Mouse (Mus musculus) neural tube, embryonic 11.5 days (tissue): ENCODE results near the gene Srrd. TPM values are rescaled to one million over a fixed set of nuclear protein-coding genes. Genes with fewer than 3 reads are reported as not detected.

Experiments
- ATAC-seq: fragments of 200-750 bp; cut with Nextera tagmentation; 2 replicates; pipeline ENCODE4 v1.8.0; 2017; ENCODE audit warnings: moderate number of reproducible peaks, mild to moderate bottlenecking, moderate TSS enrichment, moderate library complexity; ENCODE audit not compliant: insufficient read depth, low FRiP score, low TSS enrichment
- DNase-seq: peaks from one replicate; pipeline ENCODE4 v3.0.0-alpha.2; 2015; ENCODE audit warnings: low spot score
- H3K27ac ChIP-seq: fragments of 300-500 bp; sonication (generic); 2 replicates; pipeline ENCODE4 v1.5.1; 2014; ENCODE audit warnings: low read depth, mild to moderate bottlenecking, low read length
- H3K27me3 ChIP-seq: fragments of 300-500 bp; sonication (generic); 2 replicates; pipeline ENCODE4 v1.6.1; 2014; ENCODE audit warnings: mild to moderate bottlenecking, low read length, mixed read lengths; ENCODE audit not compliant: control insufficient read depth, insufficient read depth
- H3K36me3 ChIP-seq: fragments of 300-500 bp; sonication (generic); 2 replicates; pipeline ENCODE4 v1.6.1; 2014; ENCODE audit warnings: mild to moderate bottlenecking, low read length, moderate library complexity, mixed read lengths; ENCODE audit not compliant: control insufficient read depth, insufficient read depth
- H3K4me1 ChIP-seq: fragments of 300-500 bp; sonication (generic); 2 replicates; pipeline ENCODE4 v1.6.1; 2014; ENCODE audit warnings: low read length, mixed read lengths; ENCODE audit not compliant: control insufficient read depth, insufficient read depth
- H3K4me2 ChIP-seq: fragments of 300-500 bp; sonication (generic); 2 replicates; pipeline ENCODE4 v1.6.1; 2014; ENCODE audit warnings: low read depth, mild to moderate bottlenecking, moderate library complexity
- H3K4me3 ChIP-seq: fragments of 300-500 bp; sonication (generic); 2 replicates; pipeline ENCODE4 v1.5.1; 2014; ENCODE audit warnings: low read depth, low read length
- H3K9ac ChIP-seq: fragments of 300-500 bp; sonication (generic); 2 replicates; pipeline ENCODE4 v1.6.1; 2014; ENCODE audit warnings: mild to moderate bottlenecking, low read length
- H3K9me3 ChIP-seq: fragments of 300-500 bp; sonication (generic); 2 replicates; pipeline ENCODE4 v1.6.1; 2016; ENCODE audit warnings: low read length; ENCODE audit not compliant: control insufficient read depth
- WGBS: fragments of 180-500 bp; shearing (Covaris S2); extraction: QIAGEN DNeasy Blood & Tissue Kit; methylation state at CpG from one replicate; pipeline ENCODE4 v1.1.7; 2014; 5-methylcytosine and 5-hydroxymethylcytosine counted together
- polyA plus RNA-seq: library from polyadenylated mRNA; unstranded; fragments of >200 nt; fragmentation: Nextera tagmentation; extraction: Ambion mirVana; gene quantifications from 2 replicates; pipeline ENCODE4 v1.2.1, GENCODE M21; 2014

The Srrd gene
- polyA plus RNA-seq, 1 experiment from 2014 or later: 64.4 TPM

GRCm38 (mm10) chr5:112367338-112367737, 24.5 kb upstream of the Srrd start:
- Histone ChIP-seq H3K36me3 (peaks cover 5% of the 10 kb centered on the region), H3K9me3 (no peaks in the 10 kb centered on the region), H3K4me1 (peaks cover 8% of the 10 kb centered on the region), H3K4me2 (no peak overlapping the region), H3K27ac (no peak overlapping the region), H3K9ac (no peak overlapping the region), H3K4me3 (no peak overlapping the region), H3K27me3 (no peaks in the 10 kb centered on the region)
- ATAC-seq: no peak
- WGBS: 90% methylated on average over 4 of the region's 4 CpGs
- DNase-seq: no peak

GRCm38 (mm10) chr5:112366879-112367278, 24.0 kb upstream of the Srrd start:
- WGBS: 93% methylated on average over 6 of the region's 6 CpGs
- no peak overlapping the region for H3K27ac ChIP-seq
- peaks cover 5% of the 10 kb centered on the region for H3K36me3 ChIP-seq
- ATAC-seq (no peak), DNase-seq (no peak)
- H3K4me2 ChIP-seq: no peak overlapping the region
- peaks cover 7% of the 10 kb centered on the region for H3K4me1 ChIP-seq
- H3K27me3 ChIP-seq: no peaks in the 10 kb centered on the region
- H3K4me3 ChIP-seq: no peak overlapping the region
- no peak overlapping the region for H3K9ac ChIP-seq
- no peaks in the 10 kb centered on the region for H3K9me3 ChIP-seq

GRCm38 (mm10) chr5:112364184-112364797, 21.5 kb upstream of the Srrd start:
- H3K9me3 ChIP-seq: no peaks in the 10 kb centered on the region
- WGBS: 63% methylated on average over 10 of the region's 10 CpGs
- no peak overlapping the region for H3K4me2 ChIP-seq
- H3K4me3 ChIP-seq: no peak overlapping the region
- no peak overlapping the region for H3K9ac ChIP-seq
- H3K36me3 ChIP-seq: no peaks in the 10 kb centered on the region; the same call in 1 of the 2 replicates
- no peaks in the 10 kb centered on the region for H3K27me3 ChIP-seq
- no peak for ATAC-seq
- no peak for DNase-seq
- no peak overlapping the region for H3K27ac ChIP-seq
- H3K4me1 ChIP-seq: no peaks in the 10 kb centered on the region

- no peaks in the 10 kb centered on the region for H3K4me1 ChIP-seq
- no peaks in the 10 kb centered on the region for H3K27me3 ChIP-seq
- no peak overlapping the region for H3K9ac ChIP-seq
- H3K36me3 ChIP-seq: no peaks in the 10 kb centered on the region; the same call in 1 of the 2 replicates
- DNase-seq (no peak), ATAC-seq (no peak)
- H3K4me3 ChIP-seq: no peak overlapping the region
- no peaks in the 10 kb centered on the region for H3K9me3 ChIP-seq
- 72% methylated on average over 3 of the region's 3 CpGs for WGBS
- H3K4me2 ChIP-seq: no peak overlapping the region
- no peak overlapping the region for H3K27ac ChIP-seq
Measured at GRCm38 (mm10) chr5:112360077-112360476, 17.2 kb upstream of the Srrd start.

- Histone ChIP-seq H3K27ac (no peak overlapping the region), H3K4me1 (no peaks in the 10 kb centered on the region), H3K4me3 (no peak overlapping the region), H3K27me3 (no peaks in the 10 kb centered on the region), H3K36me3 (no peaks in the 10 kb centered on the region; the same call in 1 of the 2 replicates), H3K9ac (no peak overlapping the region), H3K4me2 (no peak overlapping the region), H3K9me3 (no peaks in the 10 kb centered on the region)
- ATAC-seq (no peak), DNase-seq (no peak)
- WGBS: 91% methylated on average over 4 of the region's 4 CpGs
Measured at GRCm38 (mm10) chr5:112359520-112359919, 16.7 kb upstream of the Srrd start.

GRCm38 (mm10) chr5:112356322-112356721, 13.5 kb upstream of the Srrd start:
- no peak overlapping the region for H3K4me3 ChIP-seq
- no peaks in the 10 kb centered on the region for H3K4me1 ChIP-seq
- 89% methylated on average over 9 of the region's 9 CpGs for WGBS
- ATAC-seq: no peak
- H3K27me3 ChIP-seq: no peaks in the 10 kb centered on the region
- H3K36me3 ChIP-seq: no peaks in the 10 kb centered on the region
- no peak overlapping the region for H3K9ac ChIP-seq
- no peak for DNase-seq
- H3K9me3 ChIP-seq: no peaks in the 10 kb centered on the region
- H3K27ac ChIP-seq: no peak overlapping the region
- H3K4me2 ChIP-seq: no peak overlapping the region

- no peaks in the 10 kb centered on the region for H3K4me1 ChIP-seq
- H3K27me3 ChIP-seq: no peaks in the 10 kb centered on the region
- 64% methylated on average over 13 of the region's 13 CpGs for WGBS
- H3K4me2 ChIP-seq: no peak within 1 kb of the TSS
- no peak within 1 kb of the TSS for H3K4me3 ChIP-seq
- no peak within 1 kb of the TSS for H3K27ac ChIP-seq
- no peak for ATAC-seq
- H3K9me3 ChIP-seq: no peaks in the 10 kb centered on the region
- no peaks in the 10 kb centered on the region for H3K36me3 ChIP-seq
- H3K9ac ChIP-seq: no peak within 1 kb of the TSS
- DNase-seq: no peak
Measured at GRCm38 (mm10) chr5:112355910-112356309, 13.1 kb upstream of the Srrd start, which contains the start of gene Gm6583. Gene Gm6583 (minus strand): TSS chr5:112356033.

GRCm38 (mm10) chr5:112355493-112355892, 12.7 kb upstream of the Srrd start:
- no peak overlapping the region for H3K27ac ChIP-seq
- no peaks in the 10 kb centered on the region for H3K36me3 ChIP-seq
- no peak overlapping the region for H3K9ac ChIP-seq
- WGBS: 94% methylated on average over 6 of the region's 6 CpGs
- H3K4me1 ChIP-seq: no peaks in the 10 kb centered on the region
- no peaks in the 10 kb centered on the region for H3K9me3 ChIP-seq
- DNase-seq (no peak), ATAC-seq (no peak)
- H3K4me3 ChIP-seq: no peak overlapping the region
- H3K27me3 ChIP-seq: no peaks in the 10 kb centered on the region
- H3K4me2 ChIP-seq: no peak overlapping the region

GRCm38 (mm10) chr5:112349169-112349568, 6.3 kb upstream of the Srrd start:
- ATAC-seq (no peak), DNase-seq (no peak)
- Histone ChIP-seq H3K36me3 (peaks cover 3% of the 10 kb centered on the region), H3K4me2 (no peak overlapping the region), H3K9ac (no peak overlapping the region), H3K4me1 (peaks cover 5% of the 10 kb centered on the region; the same call in 1 of the 2 replicates), H3K4me3 (no peak overlapping the region), H3K9me3 (no peaks in the 10 kb centered on the region), H3K27ac (no peak overlapping the region), H3K27me3 (no peaks in the 10 kb centered on the region)
- 89% methylated on average over 8 of the region's 8 CpGs for WGBS
